In the genomic region with DNA sequence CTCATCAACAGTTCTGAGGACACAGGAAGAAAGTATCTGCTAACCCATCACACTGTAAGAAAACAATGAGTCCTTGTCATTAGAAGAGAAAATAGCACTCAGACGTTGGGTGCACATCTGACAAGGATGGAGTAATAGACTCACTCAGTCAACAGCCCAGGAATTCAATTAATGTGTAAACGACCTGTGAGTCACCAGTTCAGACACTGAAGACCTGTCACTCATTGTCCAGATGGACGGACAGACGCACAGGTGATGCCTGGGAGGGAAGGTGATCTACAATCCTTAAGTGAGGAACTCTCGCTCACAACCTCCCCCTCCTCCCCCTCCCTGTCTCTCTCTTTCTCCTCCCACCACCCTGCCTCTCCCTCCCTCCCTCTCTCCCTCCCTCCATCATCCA, we compare ENCODE assay signal across 20 mouse cellular contexts. TPM values are rescaled to one million over a fixed set of nuclear protein-coding genes. Genes with fewer than 3 reads are reported as not detected.
DNase-seq lines count a peak whose midpoint lies in the region; ATAC-seq and TF ChIP-seq lines count a peak whose summit lies in the region.
"Had no signal": no experiment of that assay in that cellular context is flagged by ENCODE, and none has a peak within 500 bp of the region (broad histone marks: within the 10 kb centered on the region; RNA-seq: fewer than 3 reads in every experiment).

No protein-coding gene starts in this region.

- TF ChIP-seq POLR2A in ES-Bruce4 (IDR thresholded peaks at IDR 0.05; ENCODE audit: insufficient read depth, low read length), result no peak

- 57% methylated on average over 5 of the region's 5 CpGs for WGBS in liver, postnatal 0 days (ENCODE audit: insufficient replicate concordance)

- H3K4me2 ChIP-seq in liver, postnatal 0 days (ENCODE audit: low read depth, low read length), result no peak overlapping the region
- H3K4me2 ChIP-seq: embryonic facial prominence, embryonic 13.5 days; forebrain, embryonic 15.5 days had no signal

- no peak overlapping the region for H3K9ac ChIP-seq in ES-Bruce4 (ENCODE audit: low read depth, poor library complexity, severe bottlenecking)
- H3K9ac ChIP-seq in liver, postnatal 0 days (replicated peaks), result no peak overlapping the region
- H3K9ac ChIP-seq: embryonic facial prominence, embryonic 13.5 days; forebrain, embryonic 15.5 days; liver, embryonic 14.5 days had no signal

- peak; percentile 72; the same call in 1 of the 2 replicates for TF ChIP-seq EP300 in ES-Bruce4 (IDR thresholded peaks at IDR 0.05; ENCODE audit: insufficient read depth, low read depth, low read length)
- TF ChIP-seq EP300 in liver, postnatal 0 days (IDR thresholded peaks at IDR 0.05; ENCODE audit: low read depth), result no peak

- no peaks in the 10 kb centered on the region for H3K9me3 ChIP-seq in ES-Bruce4 (replicated peaks; ENCODE audit: control insufficient read depth, insufficient read depth, low read length, poor library complexity, severe bottlenecking)
- H3K9me3 ChIP-seq in liver, postnatal 0 days (ENCODE audit: low read length), result no peaks in the 10 kb centered on the region
- H3K9me3 ChIP-seq: embryonic facial prominence, embryonic 13.5 days; forebrain, embryonic 15.5 days; limb, embryonic 10.5 days had no signal

- H3K4me1 ChIP-seq in ES-Bruce4 (ENCODE audit: control insufficient read depth, insufficient read depth, low read length), result peaks cover 4% of the 10 kb centered on the region
- peaks cover 3% of the 10 kb centered on the region; the same call in 1 of the 2 replicates for H3K4me1 ChIP-seq in liver, postnatal 0 days (ENCODE audit: insufficient read depth)
- H3K4me1 ChIP-seq: limb, embryonic 10.5 days had no signal

- H3K27ac ChIP-seq in ES-Bruce4 (ENCODE audit: insufficient read depth, low read length), result no peak overlapping the region
- no peak overlapping the region for H3K27ac ChIP-seq in liver, postnatal 0 days (ENCODE audit: low read depth)
- H3K27ac ChIP-seq: embryonic facial prominence, embryonic 13.5 days; forebrain, embryonic 15.5 days; limb, embryonic 10.5 days; liver, embryonic 14.5 days had no signal

- no peaks in the 10 kb centered on the region for H3K36me3 ChIP-seq in ES-Bruce4 (ENCODE audit: control insufficient read depth, insufficient read depth, low read length, poor library complexity, severe bottlenecking)
- no peaks in the 10 kb centered on the region for H3K36me3 ChIP-seq in liver, postnatal 0 days (replicated peaks; ENCODE audit: insufficient read depth, low read length)
- H3K36me3 ChIP-seq: embryonic facial prominence, embryonic 13.5 days; forebrain, embryonic 15.5 days had no signal

- in situ Hi-C loops in Patski (cut with MboI; ENCODE audit: low pct_unique_long_range_greater_than_20kb), result no loop called here

- ATAC-seq in Patski, result peak; percentile 35
- ATAC-seq in liver, postnatal 0 days, result peak; percentile 85
- ATAC-seq: forebrain, embryonic 15.5 days; inflammation-experienced regulatory T-cells, adult 6 months had no signal

- POLR2A ChIA-PET in Patski (lab: Charles Lee), result no interaction called here

- peak; percentile 19 for DNase-seq in kidney, postnatal 10 days
- DNase-seq in kidney, adult 8-10 months, result no peak
- no peak for DNase-seq in Patski (ENCODE audit: low read depth, low spot score)
- no peak for DNase-seq in liver, postnatal 0 days
- no peak for DNase-seq in gastrocnemius, postnatal 14 days
- DNase-seq in ovary, adult 18-20 months (ENCODE audit: low spot score), result no peak
- DNase-seq: adrenal gland, postnatal 25 days; cerebellum, adult 11-12 months; cerebellum, postnatal 14 days; gastrocnemius, postnatal 36 days; layer of hippocampus, adult 9-11 months; lung, postnatal 4 days; retina, postnatal 1 day; thymus, postnatal 25 days had no signal

- TF ChIP-seq CTCF in ES-Bruce4 (IDR thresholded peaks at IDR 0.05; ENCODE audit: low read depth, low read length) (no peak), Patski (IDR thresholded peaks at IDR 0.05) (no peak)
- TF ChIP-seq CTCF in liver, postnatal 0 days (IDR thresholded peaks at IDR 0.05; ENCODE audit: low read depth), result no peak

- H3K4me3 ChIP-seq in ES-Bruce4 (ENCODE audit: low read depth, low read length), result no peak overlapping the region
- H3K4me3 ChIP-seq in liver, postnatal 0 days (ENCODE audit: low read depth, low read length), result no peak overlapping the region
- H3K4me3 ChIP-seq: embryonic facial prominence, embryonic 13.5 days; forebrain, embryonic 15.5 days; limb, embryonic 10.5 days had no signal

- intact Hi-C loops in gastrocnemius, postnatal 14 days (cut with DNase I; ENCODE audit: low total_unique reads), result no loop called here

- CTCF ChIA-PET in Patski (lab: Charles Lee), result no interaction called here

- H3K27me3 ChIP-seq in ES-Bruce4 (ENCODE audit: control insufficient read depth, insufficient read depth, low read length, poor library complexity, severe bottlenecking) (no peaks in the 10 kb centered on the region), Patski (no peaks in the 10 kb centered on the region)
- H3K27me3 ChIP-seq in liver, postnatal 0 days (ENCODE audit: insufficient read depth, low read length), result no peaks in the 10 kb centered on the region
- H3K27me3 ChIP-seq: embryonic facial prominence, embryonic 13.5 days; forebrain, embryonic 15.5 days had no signal

RNA-seq across cellular contexts. Expression of a gene that starts 12.2 kb away (rescaled TPM):
- polyA plus RNA-seq in ES-Bruce4 (2011; ENCODE audit: insufficient read depth, insufficient read length, low read depth, missing spikeins) (22.3 and 25.0 TPM in 2 replicates), Patski (2021) (28.2 TPM)
- 4.0 and 4.1 TPM in 2 replicates for polyA plus RNA-seq in liver, postnatal 0 days (2015; fragmentation: Nextera tagmentation; extraction: Ambion mirVana)
- total RNA-seq in gastrocnemius, postnatal 14 days (2021), result 10 to 100 TPM; 20.4 to 28.1 TPM

RNA-seq across cellular contexts. Expression of a gene that starts 21.8 kb away (rescaled TPM):
- polyA plus RNA-seq in ES-Bruce4 (2011; ENCODE audit: insufficient read depth, insufficient read length, low read depth, missing spikeins) (155 and 157 TPM in 2 replicates), Patski (2021) (127 TPM)
- 28.8 and 29.2 TPM in 2 replicates for polyA plus RNA-seq in liver, postnatal 0 days (2015; fragmentation: Nextera tagmentation; extraction: Ambion mirVana)
- 10 to 100 TPM; 39.7 to 41.8 TPM for total RNA-seq in gastrocnemius, postnatal 14 days (2021)
